Mouse (Mus musculus) hindbrain, embryonic 15.5 days (tissue): ENCODE results near the gene Zfp697. TPM values are rescaled to one million over a fixed set of nuclear protein-coding genes. Genes with fewer than 3 reads are reported as not detected.
"Not testable (repeated sequence)": the region's sequence is repeated elsewhere in the genome, so short reads cannot be mapped to it uniquely, and the experiment has no call there.

ENCODE experiments used
- ATAC-seq: fragments of 200-750 bp; cut with Nextera tagmentation; 2 replicates; pipeline ENCODE4 v1.8.0; 2017; ENCODE audit warnings: low read depth, moderate number of reproducible peaks, moderate TSS enrichment; ENCODE audit not compliant: low FRiP score
- H3K27ac ChIP-seq: fragments of 300-500 bp; sonication (generic); replicated peaks from 2 replicates; pipeline ENCODE4 v1.5.1; 2015; ENCODE audit warnings: mild to moderate bottlenecking, inconsistent platforms
- H3K27me3 ChIP-seq: fragments of 300-500 bp; sonication (generic); 2 replicates; pipeline ENCODE4 v1.6.1; 2015; ENCODE audit warnings: control low read depth, inconsistent platforms
- H3K36me3 ChIP-seq: fragments of 300-500 bp; sonication (generic); 2 replicates; pipeline ENCODE4 v1.6.1; 2015; ENCODE audit warnings: control low read depth, inconsistent platforms
- H3K4me1 ChIP-seq: fragments of 300-500 bp; sonication (generic); replicated peaks from 2 replicates; pipeline ENCODE4 v1.6.1; 2015; ENCODE audit warnings: control low read depth, inconsistent platforms
- H3K4me2 ChIP-seq: fragments of 300-500 bp; sonication (generic); 2 replicates; pipeline ENCODE4 v1.6.1; 2015; ENCODE audit warnings: moderate library complexity, mild to moderate bottlenecking, inconsistent platforms
- H3K4me3 ChIP-seq: fragments of 300-500 bp; sonication (generic); 2 replicates; pipeline ENCODE4 v1.5.1; 2015; ENCODE audit warnings: mild to moderate bottlenecking, inconsistent platforms
- H3K9ac ChIP-seq: fragments of 300-500 bp; sonication (generic); 2 replicates; pipeline ENCODE4 v1.6.1; 2015; ENCODE audit warnings: inconsistent platforms
- H3K9me3 ChIP-seq: fragments of 300-500 bp; sonication (generic); 2 replicates; pipeline ENCODE4 v1.6.1; 2016; ENCODE audit warnings: control low read depth, inconsistent platforms
- WGBS: fragments of 180-500 bp; shearing (Covaris S2); methylation state at CpG from one replicate; pipeline ENCODE4 v1.1.7; 2015; 5-methylcytosine and 5-hydroxymethylcytosine counted together
- polyA plus RNA-seq: library from polyadenylated mRNA; unstranded; fragments of >200 nt; fragmentation: Nextera tagmentation; extraction: Ambion mirVana; gene quantifications from 2 replicates; pipeline ENCODE4 v1.2.1, GENCODE M21; 2015

The Zfp697 gene
- polyA plus RNA-seq, 1 experiment from 2014 or later, result 14.7 TPM

- Histone ChIP-seq H3K27ac (no peak overlapping the region), H3K9me3 (no peaks in the 10 kb centered on the region), H3K27me3 (peaks cover 9% of the 10 kb centered on the region), H3K4me1 (peaks cover 26% of the 10 kb centered on the region), H3K36me3 (0 out of 2 replicates have a peak, but pooled peaks cover 4% of the 10 kb centered on the region), H3K4me2 (peak overlapping the region; percentile 80), H3K9ac (peak overlapping the region; percentile 49), H3K4me3 (peak overlapping the region; percentile 56)
- no peak; the same call in 1 of the 2 replicates for ATAC-seq
- 10% methylated on average over 17 of the region's 17 CpGs for WGBS
Measured at GRCm38 (mm10) chr3:98428449-98428775, 46.2 kb downstream of the Zfp697 start.

- Histone ChIP-seq H3K9ac (no peak overlapping the region), H3K27me3 (peaks cover 9% of the 10 kb centered on the region), H3K27ac (no peak overlapping the region), H3K4me2 (peak overlapping the region; percentile 80; the same call in 1 of the 2 replicates), H3K4me1 (peaks cover 26% of the 10 kb centered on the region), H3K36me3 (0 out of 2 replicates have a peak, but pooled peaks cover 4% of the 10 kb centered on the region), H3K9me3 (no peaks in the 10 kb centered on the region), H3K4me3 (no peak overlapping the region)
- WGBS, result 34% methylated on average over 8 of the region's 8 CpGs
- ATAC-seq, result no peak
Measured at GRCm38 (mm10) chr3:98428928-98429525, 46.8 kb downstream of the Zfp697 start.

GRCm38 (mm10) chr3:98434088-98434816, 52.0 kb downstream of the Zfp697 start:
- no peak for ATAC-seq

GRCm38 (mm10) chr3:98435030-98435429, 52.8 kb downstream of the Zfp697 start:
- ATAC-seq, result no peak
- WGBS, result 82% methylated on average over 1 of the region's 1 CpGs
- no peaks in the 10 kb centered on the region for H3K36me3 ChIP-seq

More at GRCm38 (mm10) chr3:98434088-98434816, 52.0 kb downstream of the Zfp697 start:
- Histone ChIP-seq H3K36me3 (no peaks in the 10 kb centered on the region), H3K27me3 (no peaks in the 10 kb centered on the region), H3K9ac (no peak overlapping the region), H3K4me3 (no peak overlapping the region), H3K27ac (no peak overlapping the region), H3K4me1 (no peaks in the 10 kb centered on the region), H3K4me2 (no peak overlapping the region), H3K9me3 (no peaks in the 10 kb centered on the region)
- WGBS, result 29% methylated on average over 1 of the region's 1 CpGs

DNA sequence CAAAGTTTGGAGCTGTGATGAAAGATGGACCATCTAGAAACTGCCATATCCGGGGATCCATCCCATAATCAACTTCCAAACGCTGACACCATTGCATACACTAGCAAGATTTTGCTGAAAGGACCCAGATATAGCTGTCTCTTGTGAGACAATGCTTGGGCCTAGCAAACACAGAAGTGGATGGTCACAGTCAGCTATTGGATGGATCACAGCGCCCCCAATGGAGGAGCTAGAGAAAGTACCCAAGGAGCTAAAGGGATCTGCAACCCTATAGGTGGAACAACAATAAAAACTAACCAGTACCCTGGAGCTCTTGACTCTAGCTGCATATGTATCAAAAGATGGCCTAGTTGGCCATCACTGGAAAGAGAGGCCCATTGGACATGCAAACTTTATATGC, 60.0 kb downstream of the Zfp697 start:
- 40% methylated on average over 3 of the region's 3 CpGs for WGBS

More at GRCm38 (mm10) chr3:98435030-98435429, 52.8 kb downstream of the Zfp697 start:
- Histone ChIP-seq H3K9me3 (no peaks in the 10 kb centered on the region), H3K4me3 (no peak overlapping the region), H3K4me1 (no peaks in the 10 kb centered on the region), H3K9ac (no peak overlapping the region), H3K4me2 (no peak overlapping the region), H3K27ac (no peak overlapping the region), H3K27me3 (no peaks in the 10 kb centered on the region)

GRCm38 (mm10) chr3:98443149-98443779, 61.0 kb downstream of the Zfp697 start:
- not testable (repeated sequence) for H3K4me2 ChIP-seq, H3K4me3 ChIP-seq, H3K4me1 ChIP-seq, H3K27me3 ChIP-seq, H3K27ac ChIP-seq, H3K9ac ChIP-seq, H3K36me3 ChIP-seq, H3K9me3 ChIP-seq
- ATAC-seq, result 0 out of 2 replicates have a peak, but pooled peaks have one; percentile 59
- WGBS, result 12% methylated on average over 3 of the region's 3 CpGs

More for the DNA sequence above, 60.0 kb downstream of the Zfp697 start:
- not testable (repeated sequence) for H3K9me3 ChIP-seq, H3K4me3 ChIP-seq, H3K27ac ChIP-seq, H3K36me3 ChIP-seq, H3K27me3 ChIP-seq, H3K4me2 ChIP-seq, ATAC-seq, H3K4me1 ChIP-seq, H3K9ac ChIP-seq

GRCm38 (mm10) chr3:98443924-98444323, 61.7 kb downstream of the Zfp697 start:
- not testable (repeated sequence) for H3K4me2 ChIP-seq, H3K9me3 ChIP-seq, H3K27ac ChIP-seq, H3K36me3 ChIP-seq, H3K27me3 ChIP-seq, H3K4me1 ChIP-seq, ATAC-seq, H3K4me3 ChIP-seq, H3K9ac ChIP-seq
- WGBS, result 90% methylated on average over 1 of the region's 1 CpGs

DNA sequence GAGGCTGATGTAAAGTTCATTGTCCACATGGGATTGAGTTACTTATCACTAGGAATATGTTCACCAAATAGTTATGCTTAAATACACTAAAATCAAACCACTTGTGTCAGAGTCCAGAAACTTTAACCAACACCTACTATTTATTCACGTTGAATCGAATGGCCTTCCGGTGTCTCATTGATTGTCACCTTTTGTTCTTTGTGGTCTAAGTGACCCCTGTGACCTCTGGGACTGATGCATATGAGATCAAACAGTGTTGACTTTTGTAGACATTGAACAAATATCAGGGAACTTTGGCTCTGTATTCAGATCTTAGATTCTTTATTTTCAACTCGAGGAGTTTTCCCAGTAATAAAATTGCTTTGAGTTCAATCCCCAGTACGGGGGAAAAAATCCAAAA, 71.5 kb downstream of the Zfp697 start:
- not testable (repeated sequence) for H3K4me3 ChIP-seq, H3K36me3 ChIP-seq, ATAC-seq, H3K4me1 ChIP-seq, H3K9ac ChIP-seq, H3K4me2 ChIP-seq, H3K27ac ChIP-seq, H3K27me3 ChIP-seq, H3K9me3 ChIP-seq
- WGBS, result 69% methylated on average over 5 of the region's 5 CpGs

DNA sequence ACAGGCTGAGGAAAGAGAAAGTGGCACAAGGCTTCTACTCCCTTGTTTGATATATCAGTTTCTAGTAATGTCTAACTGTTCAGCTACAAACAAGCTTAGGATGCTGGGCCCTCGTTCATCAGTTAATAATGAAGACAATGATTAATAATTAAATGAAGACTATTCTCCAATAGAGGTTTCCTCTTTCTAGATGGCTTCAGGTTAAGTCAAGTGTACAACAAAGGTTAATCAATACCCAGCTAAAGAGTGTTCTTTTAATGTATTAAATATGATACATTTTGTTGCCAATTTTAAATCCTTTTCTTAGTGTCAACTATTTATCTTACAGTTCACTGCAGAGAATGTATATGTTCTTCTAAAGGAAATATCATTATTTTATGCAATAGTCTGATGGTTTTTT, 74.8 kb downstream of the Zfp697 start, which contains the start of gene Gm4450:
Gm4450 (minus strand) TSS at position 101 of the 400 bp plus-strand sequence.
- not testable (repeated sequence) for H3K27me3 ChIP-seq, ATAC-seq, H3K9ac ChIP-seq, H3K27ac ChIP-seq, H3K4me2 ChIP-seq, H3K36me3 ChIP-seq, H3K9me3 ChIP-seq, H3K4me3 ChIP-seq, H3K4me1 ChIP-seq
- WGBS, result 43% methylated on average over 1 of the region's 1 CpGs

GRCm38 (mm10) chr3:98469323-98469722, 87.1 kb downstream of the Zfp697 start:
- 50% methylated on average over 1 of the region's 2 CpGs for WGBS
- not testable (repeated sequence) for H3K36me3 ChIP-seq, ATAC-seq

DNA sequence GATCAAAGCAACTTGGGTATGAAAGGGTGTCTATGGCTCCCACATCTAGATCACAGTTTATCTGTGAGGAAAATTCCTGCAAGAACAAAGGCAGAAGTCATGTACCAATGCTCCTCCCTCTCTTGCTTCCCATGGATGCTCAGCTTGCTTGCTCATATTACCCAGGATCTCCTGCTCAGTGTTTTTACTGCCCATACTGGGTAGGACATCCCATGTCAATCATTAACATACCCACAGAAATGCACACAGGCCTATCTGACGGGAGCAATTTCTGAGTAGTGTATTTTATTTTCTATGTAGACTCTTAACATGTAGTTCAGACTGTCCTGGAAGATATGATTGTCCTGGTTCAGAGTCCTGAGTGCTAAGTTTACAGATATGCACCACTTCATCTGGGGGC, 88.8 kb downstream of the Zfp697 start:
- ATAC-seq, H3K4me3 ChIP-seq, H3K27me3 ChIP-seq, H3K4me1 ChIP-seq, H3K9me3 ChIP-seq, H3K36me3 ChIP-seq, H3K9ac ChIP-seq, H3K4me2 ChIP-seq, H3K27ac ChIP-seq: not testable (repeated sequence)
- WGBS, result no CpG with 5 or more reads among the region's 1 CpGs

More at GRCm38 (mm10) chr3:98469323-98469722, 87.1 kb downstream of the Zfp697 start:
- H3K9ac ChIP-seq, H3K4me1 ChIP-seq, H3K27ac ChIP-seq, H3K27me3 ChIP-seq, H3K4me3 ChIP-seq, H3K9me3 ChIP-seq, H3K4me2 ChIP-seq: not testable (repeated sequence)

DNA sequence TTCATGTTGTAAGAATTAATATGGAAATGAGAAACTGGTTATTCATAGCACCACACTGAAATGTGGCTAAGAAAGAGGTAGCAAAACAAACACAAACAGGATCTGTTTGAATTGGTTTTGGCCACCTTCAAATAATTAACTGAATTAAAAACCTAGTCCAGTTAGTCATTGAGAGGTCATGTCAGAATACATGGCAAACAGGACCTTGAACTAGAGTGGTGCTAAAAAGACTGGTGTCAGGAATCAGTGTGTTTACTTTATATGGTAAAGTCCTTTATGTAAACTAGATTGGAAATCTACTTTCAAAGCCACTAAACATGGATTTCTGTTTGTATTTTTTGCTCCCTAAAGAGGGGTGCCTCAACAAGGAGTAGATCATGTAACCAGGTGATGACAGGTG, 89.2 kb downstream of the Zfp697 start:
- not testable (repeated sequence) for H3K27ac ChIP-seq, H3K4me2 ChIP-seq, H3K36me3 ChIP-seq, H3K9me3 ChIP-seq, H3K4me3 ChIP-seq, ATAC-seq, H3K4me1 ChIP-seq, H3K9ac ChIP-seq, H3K27me3 ChIP-seq
